Comparison of ENCODE assay signal across 27 mouse cellular contexts in genomic region chr10:96082203-96082602, GRCm38 (mm10). TPM values are rescaled to one million over a fixed set of nuclear protein-coding genes. Genes with fewer than 3 reads are reported as not detected.
DNase-seq lines count a peak whose midpoint lies in the region; ATAC-seq and TF ChIP-seq lines count a peak whose summit lies in the region.
"Had no signal": no experiment of that assay in that cellular context is flagged by ENCODE, and none has a peak within 500 bp of the region (broad histone marks: within the 10 kb centered on the region; RNA-seq: fewer than 3 reads in every experiment).

No protein-coding gene starts in this region.

- H3K4me2 ChIP-seq in liver, embryonic 12.5 days = peak overlapping the region; percentile 36
- no peak overlapping the region for H3K4me2 ChIP-seq in liver, postnatal 0 days (ENCODE audit: low read depth, low read length)
- H3K4me2 ChIP-seq in midbrain, embryonic 13.5 days (replicated peaks) = no peak overlapping the region
- H3K4me2 ChIP-seq: embryonic facial prominence, embryonic 13.5 days; forebrain, embryonic 12.5 days; hindbrain, embryonic 12.5 days had no signal

- H3K4me1 ChIP-seq in liver, embryonic 12.5 days = peaks cover 25% of the 10 kb centered on the region
- H3K4me1 ChIP-seq in liver, postnatal 0 days (ENCODE audit: insufficient read depth) = no peaks in the 10 kb centered on the region
- no peaks in the 10 kb centered on the region for H3K4me1 ChIP-seq in midbrain, embryonic 13.5 days (replicated peaks)
- H3K4me1 ChIP-seq in heart, adult 2 months (ENCODE audit: control insufficient read depth, insufficient read depth, low read length) = no peaks in the 10 kb centered on the region
- H3K4me1 ChIP-seq: embryonic facial prominence, embryonic 13.5 days; forebrain, embryonic 12.5 days; hindbrain, embryonic 12.5 days had no signal

- DNase-seq in ovary, adult 18-20 months (ENCODE audit: low spot score) = peak; percentile 23
- DNase-seq in ovary, postnatal 36 days (ENCODE audit: low spot score) = no peak
- no peak for DNase-seq in liver, postnatal 0 days
- no peak for DNase-seq in heart, adult 2 months
- DNase-seq in layer of hippocampus, adult 8-10 months (ENCODE audit: low spot score in 2 of 2) = no peak
- DNase-seq: adrenal gland, adult 2 months; adrenal gland, postnatal 25 days; cerebellum, adult 11-12 months; cerebellum, adult 9-10 months; cerebellum, postnatal 25 days; gastrocnemius, postnatal 14 days; heart, postnatal 10 days; heart, postnatal 4 days had no signal

- TF ChIP-seq POLR2A in heart, adult 2 months (IDR thresholded peaks at IDR 0.05; ENCODE audit: insufficient read depth, low read depth, low read length) = no peak

- no peak for TF ChIP-seq CTCF in liver, postnatal 0 days (IDR thresholded peaks at IDR 0.05; ENCODE audit: low read depth)
- no peak for TF ChIP-seq CTCF in heart, adult 2 months (IDR thresholded peaks at IDR 0.05)

- ATAC-seq in liver, embryonic 12.5 days = peak; percentile 25
- no peak for ATAC-seq in liver, postnatal 0 days
- ATAC-seq in midbrain, embryonic 13.5 days = no peak
- ATAC-seq: activated CD4-positive, CD25-positive, alpha-beta regulatory T cell, adult 4 months; forebrain, embryonic 16.5 days; hindbrain, embryonic 16.5 days; Patski had no signal

- no peak overlapping the region for H3K27ac ChIP-seq in liver, embryonic 12.5 days
- H3K27ac ChIP-seq in liver, postnatal 0 days (ENCODE audit: low read depth) = no peak overlapping the region
- no peak overlapping the region for H3K27ac ChIP-seq in midbrain, embryonic 13.5 days
- H3K27ac ChIP-seq in heart, adult 2 months = no peak overlapping the region
- H3K27ac ChIP-seq: embryonic facial prominence, embryonic 13.5 days; forebrain, embryonic 12.5 days; hindbrain, embryonic 12.5 days had no signal

- no peaks in the 10 kb centered on the region for H3K27me3 ChIP-seq in liver, embryonic 12.5 days (replicated peaks)
- no peaks in the 10 kb centered on the region for H3K27me3 ChIP-seq in liver, postnatal 0 days (ENCODE audit: insufficient read depth, low read length)
- H3K27me3 ChIP-seq in midbrain, embryonic 13.5 days = no peaks in the 10 kb centered on the region
- no peaks in the 10 kb centered on the region for H3K27me3 ChIP-seq in heart, adult 2 months (ENCODE audit: control insufficient read depth, insufficient read depth, low read length)
- H3K27me3 ChIP-seq: embryonic facial prominence, embryonic 13.5 days; forebrain, embryonic 12.5 days; hindbrain, embryonic 12.5 days had no signal

- TF ChIP-seq EP300 in liver, postnatal 0 days (IDR thresholded peaks at IDR 0.05; ENCODE audit: low read depth) = peak; percentile 62; the same call in 1 of the 2 replicates
- no peak for TF ChIP-seq EP300 in heart, adult 2 months (IDR thresholded peaks at IDR 0.05; ENCODE audit: insufficient read depth, low read depth, low read length)

- H3K36me3 ChIP-seq in liver, embryonic 12.5 days = no peaks in the 10 kb centered on the region
- no peaks in the 10 kb centered on the region for H3K36me3 ChIP-seq in liver, postnatal 0 days (replicated peaks; ENCODE audit: insufficient read depth, low read length)
- no peaks in the 10 kb centered on the region for H3K36me3 ChIP-seq in midbrain, embryonic 13.5 days
- H3K36me3 ChIP-seq in heart, adult 2 months (ENCODE audit: control insufficient read depth, insufficient read depth, low read length) = no peaks in the 10 kb centered on the region
- H3K36me3 ChIP-seq: embryonic facial prominence, embryonic 13.5 days; forebrain, embryonic 12.5 days; hindbrain, embryonic 12.5 days had no signal

- H3K9me3 ChIP-seq in liver, embryonic 12.5 days (replicated peaks) = no peaks in the 10 kb centered on the region
- no peaks in the 10 kb centered on the region for H3K9me3 ChIP-seq in liver, postnatal 0 days (ENCODE audit: low read length)
- no peaks in the 10 kb centered on the region for H3K9me3 ChIP-seq in midbrain, embryonic 13.5 days
- H3K9me3 ChIP-seq: embryonic facial prominence, embryonic 13.5 days; forebrain, embryonic 12.5 days; hindbrain, embryonic 12.5 days had no signal

- no peak overlapping the region for H3K4me3 ChIP-seq in liver, embryonic 12.5 days
- H3K4me3 ChIP-seq in liver, postnatal 0 days (ENCODE audit: low read depth, low read length) = no peak overlapping the region
- H3K4me3 ChIP-seq in midbrain, embryonic 13.5 days (replicated peaks) = no peak overlapping the region
- no peak overlapping the region for H3K4me3 ChIP-seq in heart, adult 2 months
- H3K4me3 ChIP-seq: embryonic facial prominence, embryonic 13.5 days; forebrain, embryonic 12.5 days; hindbrain, embryonic 12.5 days had no signal

- intact Hi-C loops in heart, adult 2 months (cut with DNase I) = no loop called here

- no peak overlapping the region for H3K9ac ChIP-seq in liver, embryonic 12.5 days
- H3K9ac ChIP-seq in liver, postnatal 0 days (replicated peaks) = no peak overlapping the region
- no peak overlapping the region for H3K9ac ChIP-seq in midbrain, embryonic 13.5 days (replicated peaks)
- no peak overlapping the region for H3K9ac ChIP-seq in heart, adult 2 months (ENCODE audit: low read depth, low read length)
- H3K9ac ChIP-seq: embryonic facial prominence, embryonic 13.5 days; forebrain, embryonic 12.5 days; hindbrain, embryonic 12.5 days had no signal

- no peaks in the 10 kb centered on the region for H3K79me2 ChIP-seq in heart, adult 2 months (replicated peaks; ENCODE audit: control insufficient read depth, insufficient read depth, low read length)

- WGBS in liver, embryonic 12.5 days (ENCODE audit: insufficient replicate concordance) = 22% methylated on average over 3 of the region's 3 CpGs
- 38% methylated on average over 3 of the region's 3 CpGs for WGBS in liver, postnatal 0 days (ENCODE audit: insufficient replicate concordance)
- WGBS in midbrain, embryonic 13.5 days = 90% methylated on average over 3 of the region's 3 CpGs
- 27% methylated on average over 3 of the region's 3 CpGs for WGBS in heart, adult 2 months

RNA-seq across cellular contexts. Expression of gene Gm5426, which starts 54.2 kb away (rescaled TPM):
- not detected in 2 replicates for polyA plus RNA-seq in liver, embryonic 12.5 days (2016; fragmentation: Nextera tagmentation; extraction: Ambion mirVana)
- not detected in 2 replicates for polyA plus RNA-seq in liver, postnatal 0 days (2015; fragmentation: Nextera tagmentation; extraction: Ambion mirVana)
- not detected in 2 replicates for polyA plus RNA-seq in midbrain, embryonic 13.5 days (2015; fragmentation: Nextera tagmentation; extraction: Ambion mirVana)
- not detected for total RNA-seq in heart, adult 2 months (2021)
- polyA plus RNA-seq in heart, adult 2 months (2012; rRNA removed) = not detected in 2 replicates
- not detected for total RNA-seq in layer of hippocampus, adult 8-10 months (2022)
- total RNA-seq: adrenal gland, adult 2 months; adrenal gland, postnatal 25 days; gastrocnemius, adult 18-20 months; gastrocnemius, postnatal 14 days; heart, postnatal 10 days; heart, postnatal 4 days had no signal
- polyA plus RNA-seq: adrenal gland, adult 2 months; C2C12; cortical plate, adult 2 months; embryonic facial prominence, embryonic 13.5 days; forebrain, embryonic 12.5 days; forebrain, embryonic 16.5 days; gonadal fat pad, adult 2 months; heart, embryonic 14.5 days; hindbrain, embryonic 12.5 days; hindbrain, embryonic 16.5 days; Patski had no signal
